Mouse (Mus musculus) liver, embryonic 13.5 days (tissue): ENCODE results near the gene Gabbr2. TPM values are rescaled to one million over a fixed set of nuclear protein-coding genes. Genes with fewer than 3 reads are reported as not detected.

Experiments
- ATAC-seq: fragments of 200-750 bp; cut with Nextera tagmentation; 2 replicates; pipeline ENCODE4 v1.8.0; 2017; ENCODE audit warnings: low read depth, mild to moderate bottlenecking, moderate number of reproducible peaks, moderate library complexity
- DNase-seq: peaks from one replicate; pipeline ENCODE4 v3.0.0; 2022
- H3K27ac ChIP-seq: fragments of 300-500 bp; sonication (generic); 2 replicates; pipeline ENCODE4 v1.5.1; 2015; ENCODE audit warnings: moderate library complexity, mild to moderate bottlenecking, inconsistent platforms
- H3K27me3 ChIP-seq: fragments of 300-500 bp; sonication (generic); 2 replicates; pipeline ENCODE4 v1.6.1; 2015; ENCODE audit warnings: mild to moderate bottlenecking, inconsistent platforms
- H3K36me3 ChIP-seq: fragments of 300-500 bp; sonication (generic); 2 replicates; pipeline ENCODE4 v1.6.1; 2015; ENCODE audit warnings: mild to moderate bottlenecking, inconsistent platforms
- H3K4me1 ChIP-seq: fragments of 300-500 bp; sonication (generic); replicated peaks from 2 replicates; pipeline ENCODE4 v1.6.1; 2015; ENCODE audit warnings: inconsistent platforms
- H3K4me2 ChIP-seq: fragments of 300-500 bp; sonication (generic); 2 replicates; pipeline ENCODE4 v1.6.1; 2015; ENCODE audit warnings: inconsistent platforms, mild to moderate bottlenecking, moderate library complexity
- H3K4me3 ChIP-seq: fragments of 300-500 bp; sonication (generic); replicated peaks from 2 replicates; pipeline ENCODE4 v1.5.1; 2015; ENCODE audit warnings: mild to moderate bottlenecking, inconsistent platforms
- H3K9ac ChIP-seq: fragments of 300-500 bp; sonication (generic); 2 replicates; pipeline ENCODE4 v1.6.1; 2015; ENCODE audit warnings: mild to moderate bottlenecking, inconsistent platforms
- H3K9me3 ChIP-seq: fragments of 300-500 bp; sonication (generic); replicated peaks from 2 replicates; pipeline ENCODE4 v1.6.1; 2016; ENCODE audit warnings: inconsistent platforms
- WGBS: fragments of 180-500 bp; shearing (Covaris S2); methylation state at CpG from one replicate; pipeline ENCODE4 v1.1.7; 2015; ENCODE audit not compliant: insufficient replicate concordance; 5-methylcytosine and 5-hydroxymethylcytosine counted together
- polyA plus RNA-seq: library from polyadenylated mRNA; unstranded; fragments of >200 nt; fragmentation: Nextera tagmentation; extraction: Ambion mirVana; gene quantifications from 2 replicates; pipeline ENCODE4 v1.2.1, GENCODE M21; 2015

Gabbr2 gene
- polyA plus RNA-seq, 1 experiment from 2014 or later: 0.09 TPM

DNA sequence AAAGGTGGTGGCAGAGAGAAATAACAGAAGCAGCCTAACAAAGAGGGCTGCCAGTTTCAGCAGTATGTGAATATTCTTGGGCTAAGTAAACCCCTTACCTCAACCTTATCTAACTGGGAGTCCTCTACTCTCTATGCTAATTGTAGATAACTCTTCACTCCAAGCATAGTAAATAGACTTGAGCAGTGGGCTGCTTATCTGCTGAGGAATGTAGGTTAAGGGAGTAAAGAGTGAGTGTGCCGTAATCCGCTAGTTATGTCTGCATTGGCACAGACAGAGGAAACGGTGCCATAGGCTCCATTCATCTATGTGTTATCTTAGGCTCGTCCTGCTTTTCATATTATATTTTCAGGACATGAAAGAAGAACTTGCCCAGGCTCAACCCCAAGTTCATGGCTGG is 129.0 kb downstream of the Gabbr2 start:
- Histone ChIP-seq H3K4me1 (peaks cover 39% of the 10 kb centered on the region), H3K36me3 (peaks cover 8% of the 10 kb centered on the region), H3K27me3 (peaks cover 27% of the 10 kb centered on the region), H3K9ac (no peak overlapping the region), H3K9me3 (no peaks in the 10 kb centered on the region), H3K4me2 (no peak overlapping the region), H3K27ac (no peak overlapping the region), H3K4me3 (no peak overlapping the region)
- ATAC-seq: peak; percentile 76
- WGBS: 25% methylated on average over 4 of the region's 4 CpGs
- DNase-seq: no peak

DNA sequence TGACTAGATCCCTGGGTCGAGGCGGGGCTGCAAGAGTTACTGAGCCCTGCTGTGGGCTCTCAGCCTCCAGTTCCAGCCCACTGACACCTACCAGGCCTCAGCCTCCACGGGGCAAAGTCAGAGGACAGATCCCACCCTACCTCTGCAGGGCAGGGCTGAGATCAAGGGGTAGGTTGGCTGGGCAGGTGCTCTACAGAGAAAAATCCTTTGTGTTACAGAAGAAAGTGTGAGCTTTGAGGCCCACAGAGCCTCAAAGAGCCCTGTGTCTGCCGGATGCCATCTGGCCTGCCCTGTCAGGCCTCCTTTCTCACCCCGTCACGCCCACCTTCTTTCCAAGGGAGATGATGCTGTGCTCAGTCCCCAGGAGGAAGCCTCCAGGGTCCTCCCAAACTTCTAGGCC is 131.1 kb downstream of the Gabbr2 start:
- Histone ChIP-seq H3K36me3 (peaks cover 28% of the 10 kb centered on the region), H3K4me2 (no peak overlapping the region), H3K4me1 (peaks cover 60% of the 10 kb centered on the region), H3K27ac (no peak overlapping the region), H3K4me3 (no peak overlapping the region), H3K27me3 (peaks cover 6% of the 10 kb centered on the region; the same call in 1 of the 2 replicates), H3K9me3 (no peaks in the 10 kb centered on the region), H3K9ac (no peak overlapping the region)
- DNase-seq (no peak), ATAC-seq (no peak)
- WGBS: 68% methylated on average over 6 of the region's 6 CpGs

DNA sequence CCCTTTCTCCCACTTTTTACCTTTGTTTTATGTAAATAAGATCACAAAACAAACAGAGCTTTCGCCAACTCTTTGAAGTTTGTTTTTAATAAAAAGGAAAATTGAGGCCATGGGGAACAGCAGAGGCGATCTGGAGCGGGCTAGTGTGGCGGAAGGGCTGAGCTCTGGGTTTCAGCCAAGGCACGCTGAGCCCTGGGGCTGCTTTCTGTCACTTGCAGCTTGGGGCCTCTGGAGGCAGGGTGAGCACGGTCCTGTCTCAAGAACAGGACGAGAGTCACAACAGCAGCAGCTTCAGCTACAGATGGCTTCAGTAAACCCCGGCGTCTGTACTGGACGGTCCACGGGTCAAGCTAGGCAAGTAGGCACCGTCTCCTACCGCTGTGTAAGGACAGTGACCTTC is 132.8 kb downstream of the Gabbr2 start:
- no peak for DNase-seq
- Histone ChIP-seq H3K4me1 (peaks cover 60% of the 10 kb centered on the region), H3K27me3 (0 out of 2 replicates have a peak, but pooled peaks cover 3% of the 10 kb centered on the region), H3K27ac (0 out of 2 replicates have a peak overlapping the region, but pooled peaks have one; percentile 10), H3K9ac (no peak overlapping the region), H3K36me3 (peaks cover 28% of the 10 kb centered on the region), H3K4me3 (no peak overlapping the region), H3K9me3 (no peaks in the 10 kb centered on the region), H3K4me2 (peak overlapping the region; percentile 85; the same call in 1 of the 2 replicates)
- ATAC-seq: no peak
- WGBS: 58% methylated on average over 13 of the region's 13 CpGs

DNA sequence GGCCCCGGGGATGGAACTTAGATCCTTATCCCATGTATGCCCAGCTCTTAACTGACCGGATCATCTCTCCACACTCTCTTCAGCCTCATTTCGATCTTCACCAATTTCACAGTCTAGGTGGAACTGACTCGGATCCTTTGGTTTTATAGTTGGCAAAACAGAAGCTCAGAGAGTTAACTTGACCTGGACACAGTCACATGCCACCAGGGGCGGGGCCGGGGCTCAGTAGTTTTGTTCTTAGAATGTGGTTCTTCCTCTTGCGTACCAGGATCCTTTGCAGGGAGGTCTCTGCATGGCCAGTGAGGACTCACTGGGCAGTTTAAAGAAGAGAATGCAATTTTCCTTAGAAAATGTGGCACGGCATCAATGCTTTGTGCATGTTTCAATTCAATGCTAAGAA is 135.5 kb downstream of the Gabbr2 start:
- no peak for ATAC-seq
- Histone ChIP-seq H3K4me2 (peak overlapping the region; percentile 85), H3K4me1 (peaks cover 71% of the 10 kb centered on the region), H3K27ac (peak overlapping the region; percentile 98), H3K4me3 (peak overlapping the region; percentile 75), H3K9ac (peak overlapping the region; percentile 89), H3K9me3 (no peaks in the 10 kb centered on the region), H3K27me3 (no peaks in the 10 kb centered on the region), H3K36me3 (peaks cover 28% of the 10 kb centered on the region)
- WGBS: 72% methylated on average over 8 of the region's 8 CpGs
- DNase-seq: no peak

DNA sequence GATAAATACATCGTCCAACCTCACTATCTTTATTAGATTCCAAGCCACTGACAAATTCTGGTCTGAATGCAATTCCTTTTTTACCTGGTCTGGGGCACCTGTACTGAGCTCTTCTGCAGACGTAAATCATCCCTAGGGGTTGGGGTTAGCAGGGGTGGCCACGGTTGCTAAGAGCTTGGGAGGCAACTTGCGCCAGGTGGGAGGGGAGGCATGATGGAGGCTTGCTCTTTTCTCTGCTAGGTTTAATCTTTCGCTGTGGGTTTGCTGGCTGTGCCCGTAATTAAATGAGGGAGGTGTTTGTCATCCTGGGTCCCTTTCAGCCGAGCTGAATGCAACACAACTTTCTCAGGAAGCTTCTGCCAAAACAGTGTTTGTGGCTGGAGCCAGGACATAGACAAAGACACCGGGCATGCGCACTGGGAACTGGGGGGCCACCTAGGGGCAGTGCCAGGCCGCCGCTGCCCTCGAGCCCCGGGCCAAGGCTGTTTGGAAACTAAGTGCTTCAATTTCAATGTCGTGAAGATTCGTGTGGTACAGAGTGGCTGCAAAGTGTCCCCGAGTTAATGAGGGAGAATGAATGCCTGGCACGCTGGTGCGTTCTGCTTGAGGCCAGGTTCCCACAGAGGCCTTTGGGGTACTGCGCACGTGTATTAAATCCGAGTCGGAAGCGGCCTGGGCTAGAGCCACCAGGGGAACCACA is 136.8 kb downstream of the Gabbr2 start:
- Histone ChIP-seq H3K27me3 (no peaks in the 10 kb centered on the region), H3K36me3 (peaks cover 28% of the 10 kb centered on the region), H3K4me1 (peaks cover 63% of the 10 kb centered on the region), H3K4me2 (peak overlapping the region; percentile 85), H3K9ac (peak overlapping the region; percentile 89), H3K9me3 (peaks cover 7% of the 10 kb centered on the region; the same call in 1 of the 2 replicates), H3K4me3 (peak overlapping the region; percentile 75), H3K27ac (peak overlapping the region; percentile 98)
- DNase-seq: peak; percentile 36
- no peak for ATAC-seq
- WGBS: 43% methylated on average over 23 of the region's 23 CpGs

DNA sequence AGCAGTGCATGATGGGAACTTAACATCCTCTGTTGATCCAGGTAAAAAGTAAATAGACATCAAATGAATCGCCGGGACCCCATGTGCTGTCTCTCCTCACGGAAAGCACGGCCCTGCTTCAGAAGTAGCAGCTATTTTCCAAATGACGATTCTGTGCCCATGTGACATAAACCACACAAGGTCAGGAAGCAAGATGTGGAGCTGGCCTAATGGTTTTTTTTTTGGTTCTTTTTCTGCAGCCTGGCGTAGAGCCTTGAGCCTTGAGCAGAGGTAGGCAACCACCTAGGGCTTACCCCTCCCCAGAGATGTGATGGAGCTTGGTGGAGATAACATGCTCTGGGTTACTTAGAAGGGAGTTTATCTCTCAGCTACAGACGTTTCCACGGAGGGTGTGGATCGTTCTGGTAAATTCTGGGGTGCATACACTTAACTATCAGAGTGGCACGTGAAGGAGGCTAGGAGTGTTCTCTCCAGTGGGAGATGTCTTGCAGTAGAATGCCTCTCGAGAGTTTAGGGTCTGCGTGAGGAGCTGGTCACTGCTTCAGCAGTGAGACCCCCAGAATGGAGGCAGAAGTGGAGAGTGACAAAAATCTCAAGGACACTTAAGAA is 137.7 kb downstream of the Gabbr2 start:
- 21% methylated on average over 12 of the region's 12 CpGs for WGBS
- Histone ChIP-seq H3K36me3 (peaks cover 27% of the 10 kb centered on the region), H3K9me3 (peaks cover 7% of the 10 kb centered on the region; the same call in 1 of the 2 replicates), H3K4me3 (peak overlapping the region; percentile 75), H3K9ac (peak overlapping the region; percentile 89), H3K4me2 (peak overlapping the region; percentile 85), H3K27me3 (no peaks in the 10 kb centered on the region), H3K4me1 (peaks cover 56% of the 10 kb centered on the region), H3K27ac (peak overlapping the region; percentile 98)
- ATAC-seq: peak; percentile 99
- DNase-seq: peak; percentile 81

DNA sequence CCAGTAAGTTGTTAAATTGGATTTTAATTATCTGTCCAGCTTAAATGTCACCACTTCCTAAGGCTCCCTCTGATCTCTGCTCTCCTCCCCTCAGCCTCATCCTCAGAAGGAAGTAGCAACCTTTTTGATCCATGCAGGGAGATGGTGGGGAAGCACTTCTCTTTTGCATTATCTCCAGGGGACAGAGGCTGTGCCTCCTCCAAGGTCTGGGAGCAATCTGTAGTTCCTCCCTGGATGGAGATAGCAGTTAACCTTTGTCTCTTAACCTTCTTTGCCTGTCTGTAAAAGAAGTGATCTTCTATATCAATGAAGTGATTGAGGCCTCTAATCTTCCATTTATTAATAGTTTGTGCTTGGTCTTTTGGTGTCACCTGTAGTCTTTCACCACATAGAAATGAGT is 143.9 kb downstream of the Gabbr2 start:
- no peak overlapping the region for H3K9ac ChIP-seq
- no peaks in the 10 kb centered on the region for H3K36me3 ChIP-seq
- H3K4me1 ChIP-seq: peaks cover 19% of the 10 kb centered on the region
- no peak overlapping the region for H3K4me2 ChIP-seq
- no peak overlapping the region for H3K27ac ChIP-seq
- H3K9me3 ChIP-seq: peaks cover 12% of the 10 kb centered on the region; the same call in 1 of the 2 replicates
- H3K27me3 ChIP-seq: no peaks in the 10 kb centered on the region
- ATAC-seq: no peak
- DNase-seq: no peak
- no peak overlapping the region for H3K4me3 ChIP-seq

DNA sequence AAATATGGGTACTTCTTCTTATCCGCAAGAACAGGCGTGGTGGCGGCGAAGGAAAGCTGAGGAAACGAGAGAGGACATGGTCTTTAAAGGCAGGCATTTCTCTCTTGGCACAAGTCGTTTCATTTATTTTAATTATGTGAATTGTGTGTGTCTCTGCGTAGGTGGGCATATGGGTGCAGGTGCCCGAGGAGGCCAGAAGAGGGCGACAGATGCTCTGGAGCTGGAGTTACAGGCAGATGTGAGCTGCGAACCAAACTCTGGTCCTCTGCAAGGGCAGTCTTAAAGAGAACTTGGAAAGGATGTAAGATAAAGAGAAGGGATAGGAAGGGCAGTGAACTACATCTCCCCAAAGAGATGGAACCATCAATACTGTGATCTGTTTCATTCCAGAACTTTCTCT is 145.3 kb downstream of the Gabbr2 start:
- Histone ChIP-seq H3K27me3 (peaks cover 6% of the 10 kb centered on the region; the same call in 1 of the 2 replicates), H3K36me3 (no peaks in the 10 kb centered on the region), H3K9ac (no peak overlapping the region), H3K4me2 (no peak overlapping the region), H3K27ac (no peak overlapping the region), H3K9me3 (peaks cover 12% of the 10 kb centered on the region; the same call in 1 of the 2 replicates), H3K4me1 (peaks cover 7% of the 10 kb centered on the region), H3K4me3 (no peak overlapping the region)
- DNase-seq (no peak), ATAC-seq (no peak)
- WGBS: 85% methylated on average over 10 of the region's 10 CpGs

DNA sequence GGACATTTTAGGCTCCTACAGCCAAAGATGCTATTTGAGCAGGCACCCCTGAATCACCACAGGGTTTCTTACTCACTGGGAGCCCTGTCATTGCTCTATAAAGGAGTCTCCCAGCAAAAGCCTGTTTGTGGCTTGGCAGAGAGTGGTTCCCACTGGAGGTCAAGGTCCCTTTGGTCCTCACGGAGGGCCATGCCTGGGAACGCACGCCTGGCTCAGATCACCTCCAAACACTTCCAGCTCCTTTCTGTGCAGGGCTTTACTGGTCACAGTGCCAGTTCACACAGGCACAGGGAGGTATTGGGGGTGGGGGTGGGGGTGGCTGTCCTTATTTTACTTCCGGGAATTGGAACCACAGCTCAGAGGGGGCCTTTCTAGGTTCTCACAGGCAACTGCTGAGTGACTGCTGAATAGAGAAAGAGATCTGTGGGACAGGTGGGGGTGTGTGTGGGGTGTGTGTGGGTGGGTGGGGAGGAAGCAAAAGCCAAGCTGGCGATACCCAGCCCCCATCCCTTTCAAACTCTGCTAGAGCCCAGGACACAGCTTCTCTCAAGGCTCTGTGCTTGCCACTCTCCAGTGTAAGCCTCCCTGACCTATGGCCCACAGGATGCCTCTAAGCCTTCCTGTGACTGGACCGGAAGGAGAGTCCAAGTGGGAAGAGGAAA is 146.6 kb downstream of the Gabbr2 start:
- Histone ChIP-seq H3K27ac (no peak overlapping the region), H3K36me3 (no peaks in the 10 kb centered on the region)

DNA sequence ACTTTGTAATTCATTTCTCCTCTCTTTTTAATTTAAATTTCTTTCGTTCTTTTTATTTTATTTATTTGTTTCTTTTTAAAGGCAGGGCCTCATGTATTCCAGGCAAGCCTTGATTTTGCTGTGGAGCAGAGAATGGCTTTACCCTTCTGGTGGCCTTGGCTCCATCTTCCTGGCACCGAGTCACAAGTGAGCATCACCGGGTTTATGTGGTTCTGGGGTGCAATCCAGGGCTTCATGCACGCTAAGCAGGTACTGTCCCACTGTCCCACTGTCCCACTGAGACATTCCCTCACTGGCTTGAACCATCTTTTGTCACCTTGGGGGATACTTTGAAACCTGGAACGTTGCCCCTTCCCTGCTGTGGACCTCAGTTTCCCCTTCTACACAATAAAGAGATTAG is 147.1 kb downstream of the Gabbr2 start:
- Histone ChIP-seq H3K4me2 (no peak overlapping the region), H3K4me3 (no peak overlapping the region), H3K9me3 (0 out of 2 replicates have a peak, but pooled peaks cover 6% of the 10 kb centered on the region), H3K27me3 (peaks cover 9% of the 10 kb centered on the region; the same call in 1 of the 2 replicates), H3K27ac (no peak overlapping the region), H3K9ac (no peak overlapping the region), H3K36me3 (no peaks in the 10 kb centered on the region), H3K4me1 (peaks cover 6% of the 10 kb centered on the region; the same call in 1 of the 2 replicates)
- ATAC-seq (no peak), DNase-seq (no peak)
- 75% methylated on average over 5 of the region's 5 CpGs for WGBS

More for the DNA sequence above, 146.6 kb downstream of the Gabbr2 start:
- Histone ChIP-seq H3K4me2 (no peak overlapping the region), H3K4me1 (peaks cover 6% of the 10 kb centered on the region; the same call in 1 of the 2 replicates), H3K9me3 (peaks cover 7% of the 10 kb centered on the region; the same call in 1 of the 2 replicates), H3K4me3 (no peak overlapping the region), H3K9ac (no peak overlapping the region), H3K27me3 (peaks cover 6% of the 10 kb centered on the region; the same call in 1 of the 2 replicates)
- ATAC-seq (no peak), DNase-seq (no peak)
- WGBS: 63% methylated on average over 6 of the region's 6 CpGs

DNA sequence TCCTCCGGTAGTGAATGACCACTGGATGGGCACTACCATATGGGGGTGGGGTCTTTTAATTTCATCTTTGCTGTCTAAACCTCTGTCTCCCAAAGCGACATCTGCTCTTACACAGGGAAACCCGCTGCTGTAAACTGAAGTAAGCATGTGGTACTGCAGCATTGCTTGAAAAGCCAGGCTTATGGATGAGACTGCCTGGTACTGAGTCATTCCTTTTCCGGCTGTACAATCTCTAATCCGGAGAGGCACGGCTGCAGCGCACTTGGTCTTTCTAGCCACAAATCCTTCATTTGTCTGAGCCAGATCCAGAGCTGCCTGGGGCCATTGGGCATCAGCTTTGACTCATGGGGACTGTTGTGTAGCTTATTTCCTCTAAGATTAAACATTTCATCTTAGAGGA is 149.1 kb downstream of the Gabbr2 start:
- DNase-seq: no peak
- Histone ChIP-seq H3K27ac (no peak overlapping the region), H3K4me2 (no peak overlapping the region), H3K9ac (no peak overlapping the region), H3K36me3 (no peaks in the 10 kb centered on the region), H3K4me1 (0 out of 2 replicates have a peak, but pooled peaks cover 4% of the 10 kb centered on the region), H3K4me3 (no peak overlapping the region), H3K27me3 (peaks cover 9% of the 10 kb centered on the region; the same call in 1 of the 2 replicates), H3K9me3 (0 out of 2 replicates have a peak, but pooled peaks cover 6% of the 10 kb centered on the region)
- 76% methylated on average over 7 of the region's 7 CpGs for WGBS
- ATAC-seq: no peak
